ENCODE assay signal across 8 mouse cellular contexts in genomic region chr13:112770528-112771328, GRCm38 (mm10). TPM values are rescaled to one million over a fixed set of nuclear protein-coding genes. Genes with fewer than 3 reads are reported as not detected.
DNase-seq lines count a peak whose midpoint lies in the region; ATAC-seq and TF ChIP-seq lines count a peak whose summit lies in the region.

No protein-coding gene starts in this region.

- WGBS in lung, adult 2 months, result 19% methylated on average over 11 of the region's 11 CpGs
- WGBS in hindbrain, embryonic 13.5 days, result 28% methylated on average over 11 of the region's 11 CpGs

- H3K9me3 ChIP-seq in hindbrain, embryonic 13.5 days, result peaks cover 24% of the 10 kb centered on the region

- no peak overlapping the region for H3K9ac ChIP-seq in hindbrain, embryonic 13.5 days

- no peak for TF ChIP-seq POLR2A in lung, adult 2 months (IDR thresholded peaks at IDR 0.05; ENCODE audit: borderline replicate concordance, extremely low read depth, low read depth, low read length)

- DNase-seq in lung, adult 18-20 months, result peak; percentile 59 to 71
- no peak for DNase-seq in lung, adult 2 months
- peak; percentile 69 for DNase-seq in embryo, embryonic 10.5 days (ENCODE audit: low spot score)
- DNase-seq in mesoderm, embryonic 11.5 days (ENCODE audit: low read depth, low spot score), result peak; percentile 33
- no peak for DNase-seq in right cerebral cortex, postnatal 36 days (ENCODE audit: low spot score in 2 of 2)
- no peak for DNase-seq in left cerebral cortex, adult 2 months (ENCODE audit: extremely low spot score in 1 of 2, low spot score in 2 of 2)
- no peak for DNase-seq in layer of hippocampus, adult 9-11 months

- intact Hi-C loops in left cerebral cortex, adult 2 months (cut with DNase I), result no loop called here

- H3K4me3 ChIP-seq in lung, adult 2 months (replicated peaks; ENCODE audit: extremely low read depth, low read depth, low read length), result no peak overlapping the region
- no peak overlapping the region for H3K4me3 ChIP-seq in hindbrain, embryonic 13.5 days
- H3K4me3 ChIP-seq in left cerebral cortex, adult 2 months, result no peak overlapping the region

- H3K27me3 ChIP-seq in hindbrain, embryonic 13.5 days, result no peaks in the 10 kb centered on the region

- H3K36me3 ChIP-seq in hindbrain, embryonic 13.5 days, result no peaks in the 10 kb centered on the region

- no peak overlapping the region for H3K4me2 ChIP-seq in hindbrain, embryonic 13.5 days

- no peak overlapping the region for H3K27ac ChIP-seq in hindbrain, embryonic 13.5 days
- no peak overlapping the region for H3K27ac ChIP-seq in left cerebral cortex, adult 2 months

- peaks cover 24% of the 10 kb centered on the region for H3K4me1 ChIP-seq in lung, adult 2 months (ENCODE audit: control insufficient read depth, insufficient read depth, low read length)
- peaks cover 19% of the 10 kb centered on the region for H3K4me1 ChIP-seq in hindbrain, embryonic 13.5 days (replicated peaks)

- ATAC-seq in hindbrain, embryonic 13.5 days (ENCODE audit: low FRiP score), result peak; percentile 72

- no peak for TF ChIP-seq CTCF in lung, adult 2 months (IDR thresholded peaks at IDR 0.05; ENCODE audit: insufficient read depth, low read length)
- TF ChIP-seq CTCF in left cerebral cortex, adult 2 months (IDR thresholded peaks at IDR 0.05), result no peak

RNA-seq across cellular contexts. Expression of gene Plpp1, which starts 29.9 kb away (rescaled TPM):
- 171 and 191 TPM in 2 replicates for polyA plus RNA-seq in lung, adult 2 months (2012; rRNA removed)
- polyA plus RNA-seq in hindbrain, embryonic 13.5 days (2015; fragmentation: Nextera tagmentation; extraction: Ambion mirVana), result 51.7 and 53.3 TPM in 2 replicates
- 10 to 100 TPM; 26.8 to 27.4 TPM for total RNA-seq in left cerebral cortex, adult 2 months (2021)

Comparison
In these comparisons a context has a peak if more than half of its experiments do, and no peak if none do; other contexts are left out.
1. DNase-seq: peak in lung, adult 18-20 months (2 of 2), embryo, embryonic 10.5 days (single experiment) and mesoderm, embryonic 11.5 days (single experiment); none in lung, adult 2 months (single experiment), right cerebral cortex, postnatal 36 days (0 of 2), left cerebral cortex, adult 2 months (0 of 2) and layer of hippocampus, adult 9-11 months (single experiment).